Mouse (Mus musculus): ENCODE results near the gene Abcd3. TPM values are rescaled to one million over a fixed set of nuclear protein-coding genes. Genes with fewer than 3 reads are reported as not detected.
"Not testable (repeated sequence)": the region's sequence is repeated elsewhere in the genome, so short reads cannot be mapped to it uniquely, and the experiment has no call there.

Abcd3 gene
- total RNA-seq, 1 experiment from 2014 or later = 98.6 TPM

DNA sequence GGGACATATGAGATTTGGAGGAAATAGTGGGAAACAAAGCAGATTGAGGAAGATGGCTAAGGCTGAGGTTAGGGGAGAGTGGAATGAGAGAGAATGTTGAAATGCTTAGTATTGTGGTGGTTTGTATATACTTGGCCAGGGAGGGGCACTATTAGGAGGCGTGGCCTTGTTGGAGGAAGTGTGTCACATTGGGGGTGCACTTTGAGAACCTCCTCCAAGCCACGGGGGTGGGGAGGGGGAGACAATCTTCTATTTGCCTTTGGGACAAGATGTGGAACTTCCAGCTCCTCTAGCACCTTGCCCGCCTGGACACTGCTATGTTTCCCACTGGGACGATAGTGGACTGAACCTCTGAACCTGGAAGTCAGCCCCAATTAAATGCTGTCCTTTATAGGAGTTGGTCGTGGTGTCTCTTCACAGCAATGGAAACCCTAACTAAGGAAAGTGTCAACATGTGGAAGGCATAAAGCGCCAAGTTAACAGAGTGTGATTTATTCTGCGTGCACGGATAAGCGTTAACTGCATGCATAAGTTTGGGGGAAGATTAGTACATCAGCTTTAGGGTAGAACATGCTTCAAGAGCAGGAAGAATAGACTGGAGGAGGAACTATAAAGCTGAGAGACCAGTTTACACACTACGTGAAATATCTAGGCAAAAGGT, 3.8 kb upstream of the Abcd3 start:
- DNase-seq = no peak

GRCm38 (mm10) chr3:121815549-121816235, 590 bp upstream of the Abcd3 start:
- no peak for DNase-seq

DNA sequence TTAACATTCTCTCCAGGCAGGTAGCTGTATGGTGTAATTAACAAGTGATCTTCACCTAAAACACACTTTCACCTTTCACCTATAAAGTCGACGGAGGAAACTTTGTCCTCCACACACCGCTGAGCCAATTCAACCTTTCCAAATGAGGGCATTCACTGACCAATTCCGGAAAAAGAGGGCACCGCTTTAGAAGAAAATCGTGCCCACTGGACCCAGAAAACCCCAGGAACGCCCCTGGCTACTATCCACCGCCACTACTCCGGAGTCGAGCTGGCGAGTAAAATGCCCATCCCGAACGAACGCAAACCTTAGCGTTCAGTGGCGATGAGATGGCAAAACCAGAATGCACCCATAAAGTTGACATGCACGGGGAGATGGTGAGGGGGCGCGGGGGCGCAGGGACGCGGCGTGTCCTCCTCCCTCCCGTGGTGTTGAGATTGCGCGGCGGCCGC, 663 bp downstream of the Abcd3 start:
- no peak for DNase-seq

GRCm38 (mm10) chr3:121813834-121814233, 1.3 kb downstream of the Abcd3 start:
- no peak for DNase-seq

DNA sequence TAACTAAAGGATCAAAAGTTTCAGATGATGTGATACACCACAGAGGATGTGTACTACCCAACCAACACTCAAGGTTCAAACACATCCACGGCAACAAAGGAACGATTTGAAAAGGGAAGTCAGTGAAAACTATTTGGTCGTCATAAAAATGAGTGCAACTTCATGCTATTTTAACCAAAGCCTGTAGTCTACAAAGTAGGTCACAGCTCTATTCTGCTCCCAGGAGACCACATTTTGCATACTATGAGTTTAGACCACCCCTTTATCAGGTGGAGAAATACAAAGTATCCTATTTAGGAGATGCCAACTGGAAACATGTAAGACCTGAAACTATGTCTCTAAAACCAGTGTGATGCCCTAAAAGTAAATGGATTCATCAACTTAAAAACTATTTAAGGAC, 6.9 kb downstream of the Abcd3 start:
- no peak for DNase-seq

DNA sequence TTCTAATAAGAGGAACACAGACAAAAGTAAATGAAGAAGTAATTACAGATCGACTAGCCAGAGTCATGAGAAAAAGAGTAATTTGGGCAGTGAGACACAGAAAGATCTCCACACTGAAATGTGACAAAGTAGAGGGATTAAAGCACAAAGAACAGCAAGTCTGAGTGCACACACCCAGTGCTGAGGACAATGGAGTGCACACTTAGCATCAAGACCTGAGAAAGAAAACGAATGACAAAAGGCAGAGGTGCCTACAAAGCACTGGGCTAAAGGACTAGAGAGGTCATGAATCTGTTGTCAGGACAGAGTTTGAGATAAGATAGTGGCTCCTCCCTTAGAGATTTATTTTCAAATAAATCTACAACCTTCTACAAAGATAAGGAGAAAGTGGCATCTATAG, 20.9 kb downstream of the Abcd3 start:
- no peak for DNase-seq

DNA sequence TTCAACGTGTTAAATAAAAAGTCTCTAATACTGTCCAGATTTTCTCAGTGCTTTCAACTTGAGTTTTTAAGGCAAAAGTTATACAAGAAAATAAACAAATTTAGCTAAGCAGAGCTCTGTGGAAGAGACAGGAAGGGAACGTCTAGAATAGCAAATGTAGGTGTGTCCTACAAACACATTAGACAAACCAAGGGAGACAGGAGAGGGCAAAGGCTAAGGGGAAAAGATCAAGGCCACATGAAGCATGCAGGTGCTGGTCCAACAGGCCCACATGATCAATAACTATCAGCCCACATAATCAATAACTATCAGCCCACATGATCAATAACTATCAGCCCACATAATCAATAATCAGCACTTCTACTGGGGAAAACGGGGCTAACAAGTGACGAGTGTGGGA, 22.9 kb downstream of the Abcd3 start:
- DNase-seq = no peak

GRCm38 (mm10) chr3:121790442-121790841, 24.7 kb downstream of the Abcd3 start:
- no peak for DNase-seq

GRCm38 (mm10) chr3:121789790-121790189, 25.3 kb downstream of the Abcd3 start:
- no peak for DNase-seq

- DNase-seq = no peak
Observed at GRCm38 (mm10) chr3:121783020-121783419, 32.1 kb downstream of the Abcd3 start.

DNA sequence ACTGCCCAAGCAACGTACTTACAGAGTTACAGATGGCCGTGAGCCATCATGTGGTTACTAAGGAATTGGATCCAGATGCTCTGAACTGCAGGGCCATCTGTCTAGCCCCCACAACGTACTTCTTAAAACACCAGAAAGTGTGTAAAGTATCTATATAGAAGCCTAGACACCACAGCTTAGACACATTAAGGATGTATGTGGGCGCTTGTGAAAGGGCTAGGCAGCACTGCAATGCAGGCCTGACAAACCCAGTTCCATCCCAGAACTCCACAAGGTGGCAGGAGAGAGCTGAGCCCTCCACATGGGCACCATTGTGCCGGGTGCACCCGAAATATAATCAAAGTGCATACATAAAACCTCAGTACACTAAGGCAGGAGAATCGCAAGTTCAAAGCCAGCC, 37.2 kb downstream of the Abcd3 start:
- peak; percentile 48 for DNase-seq

DNA sequence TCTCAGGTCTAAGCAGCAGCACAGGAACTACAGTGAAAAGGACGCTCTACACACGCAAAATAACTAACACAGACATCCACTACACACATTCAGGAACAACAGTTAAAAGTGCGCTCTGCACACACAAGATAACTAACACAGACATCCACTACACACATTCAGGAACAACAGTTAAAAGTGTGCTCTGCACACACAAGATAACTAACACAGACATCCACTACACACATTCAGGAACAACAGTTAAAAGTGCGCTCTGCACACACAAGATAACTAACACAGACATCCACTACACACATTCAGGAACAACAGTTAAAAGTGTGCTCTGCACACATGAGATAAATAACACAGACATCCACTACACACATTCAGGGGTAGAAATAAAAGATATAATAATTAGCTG, 41.8 kb downstream of the Abcd3 start:
- DNase-seq = not testable (repeated sequence)

- DNase-seq = no peak
Observed at GRCm38 (mm10) chr3:121768770-121769169, 46.3 kb downstream of the Abcd3 start.

DNA sequence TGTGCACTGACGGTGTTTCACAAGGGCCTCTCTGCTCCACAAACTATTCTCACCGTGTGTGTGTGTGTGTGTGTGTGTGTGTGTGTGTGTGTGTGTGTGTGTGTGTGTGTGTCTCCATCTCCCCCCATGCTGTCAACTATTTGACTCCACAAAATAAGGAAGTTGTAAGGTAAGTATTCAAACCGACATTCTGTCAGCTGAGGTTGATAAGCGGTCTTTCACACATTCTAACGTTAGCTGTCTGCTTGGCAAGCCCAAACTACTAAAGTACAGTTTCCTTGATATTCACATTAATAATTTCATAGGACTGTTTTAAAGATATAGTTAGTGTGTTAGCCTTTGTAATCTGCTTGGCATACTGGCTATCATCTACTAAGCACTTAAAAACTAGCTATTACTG, 48.3 kb downstream of the Abcd3 start:
- DNase-seq = no peak

DNA sequence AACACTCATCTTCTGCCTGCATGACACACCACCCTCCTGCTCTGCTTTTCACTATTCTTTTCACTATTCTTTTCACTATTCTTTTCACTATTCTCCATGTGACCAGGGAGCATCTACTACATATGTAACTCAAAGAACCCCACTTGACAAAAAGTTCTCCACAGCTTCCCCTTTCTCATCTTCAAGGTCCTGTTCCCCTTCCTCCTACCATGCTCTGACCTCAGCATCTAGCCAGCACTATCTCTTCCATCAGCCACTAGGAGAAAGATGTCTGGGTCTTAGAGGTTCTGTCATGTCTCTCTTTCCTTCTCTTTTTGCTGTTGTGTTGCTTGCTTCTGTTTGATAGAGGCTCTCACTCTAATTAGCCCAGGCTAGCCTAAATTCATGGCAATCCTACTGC, 49.1 kb downstream of the Abcd3 start:
- no peak for DNase-seq

DNA sequence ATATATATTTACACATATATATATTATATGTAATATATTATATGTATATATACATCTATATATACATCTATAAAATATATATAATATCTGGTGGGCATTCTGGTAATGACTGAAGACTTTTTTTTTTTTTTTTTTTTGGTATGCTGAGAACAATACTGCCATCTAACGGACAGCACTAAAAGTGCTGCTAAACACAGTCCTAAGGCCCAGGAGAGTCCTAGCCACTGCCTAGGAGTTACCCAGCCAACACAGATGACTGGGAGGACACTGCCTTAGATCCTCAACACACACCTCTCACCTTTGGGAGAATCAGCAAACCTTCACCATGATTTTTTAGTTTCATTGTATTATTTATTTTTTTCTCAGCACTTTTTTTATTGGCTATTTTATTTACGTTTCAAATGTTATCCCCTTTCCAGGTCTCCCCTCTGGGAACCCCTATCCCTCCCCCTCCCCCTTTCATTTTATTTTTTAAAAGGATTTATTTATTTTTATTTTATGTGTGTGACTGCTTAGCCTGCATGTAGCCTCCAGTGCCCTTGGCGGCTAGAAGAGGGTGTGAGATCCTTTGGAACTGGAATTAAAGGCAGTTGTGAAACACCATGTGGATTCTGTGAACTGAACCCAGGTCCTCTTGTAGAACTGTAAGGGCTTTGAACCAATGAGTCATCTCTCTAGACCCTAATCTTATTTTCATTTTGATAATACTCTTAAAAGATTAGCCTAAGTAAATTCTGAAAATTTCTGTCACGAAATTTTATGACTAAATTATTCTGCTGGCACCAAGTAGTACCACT, 52.8 kb downstream of the Abcd3 start:
- no peak for DNase-seq

- DNase-seq = no peak
Observed at GRCm38 (mm10) chr3:121758373-121758772, 56.7 kb downstream of the Abcd3 start.

GRCm38 (mm10) chr3:121755152-121755551, 60.0 kb downstream of the Abcd3 start:
- no peak for DNase-seq

DNA sequence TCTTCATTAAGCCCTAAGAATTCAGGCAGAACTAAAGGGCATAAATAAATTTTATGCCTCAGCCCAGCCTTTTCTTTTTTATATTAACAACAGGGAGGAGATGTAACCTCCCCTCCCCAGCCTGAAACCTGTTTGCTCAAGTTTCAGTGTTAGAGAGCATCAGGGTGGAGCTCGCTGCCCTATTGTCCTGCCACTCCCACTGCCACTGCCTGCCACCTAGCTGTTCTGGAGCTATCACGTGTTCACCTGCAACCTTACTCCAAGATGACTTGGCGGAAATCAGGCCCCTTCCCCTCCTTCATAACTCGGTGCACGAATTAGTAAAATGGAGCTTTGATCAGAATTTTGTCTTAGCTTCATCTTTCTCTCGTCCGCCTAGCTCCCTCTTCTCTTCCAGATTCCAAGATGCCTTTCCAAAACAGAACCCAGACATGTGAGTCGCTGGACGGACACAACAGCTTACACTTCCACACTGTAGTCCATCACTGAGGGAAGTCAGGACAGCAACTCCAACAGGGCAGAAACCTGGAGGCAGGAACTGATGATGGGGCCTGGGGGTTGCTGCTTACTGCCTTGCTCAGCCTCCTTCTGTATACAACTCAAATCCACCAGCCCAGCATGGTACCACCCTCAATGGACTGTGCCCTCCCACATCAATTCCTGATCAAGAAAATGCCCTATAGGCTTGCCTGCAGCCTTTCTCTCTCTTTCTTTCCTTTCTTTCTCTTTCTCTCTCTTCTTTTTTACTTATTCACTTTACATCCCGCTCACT, 60.6 kb downstream of the Abcd3 start:
- not testable (repeated sequence) for DNase-seq

DNA sequence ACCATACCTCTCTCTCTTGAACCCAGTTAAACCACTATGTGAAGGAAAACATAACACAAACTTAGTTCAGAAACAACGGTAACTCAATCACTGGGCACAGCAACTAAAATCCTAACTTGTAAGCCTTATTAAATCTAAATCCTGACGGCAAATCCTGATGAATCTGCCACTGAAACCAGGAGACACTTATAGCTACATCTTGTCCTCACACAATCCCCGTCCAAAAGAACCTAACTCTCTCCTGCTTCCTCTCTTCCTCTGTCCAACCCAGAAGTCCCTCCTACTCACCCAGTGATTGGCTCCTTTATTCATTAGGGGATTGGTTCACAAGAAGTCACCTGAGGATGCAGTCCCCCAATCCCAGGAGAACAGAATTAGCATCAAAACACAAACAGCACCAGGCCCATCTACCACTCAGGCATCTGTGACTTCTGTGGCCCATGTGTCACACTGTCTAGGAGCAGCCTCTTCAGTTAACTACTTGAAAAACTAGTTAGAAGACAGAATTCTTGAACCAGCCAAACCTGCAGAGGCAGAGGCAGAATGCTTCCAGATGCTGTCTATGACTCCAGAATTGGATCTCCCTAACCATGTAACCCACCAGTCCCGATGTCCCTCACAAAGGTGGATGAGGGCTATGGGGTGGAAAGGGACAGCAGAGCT, 73.8 kb downstream of the Abcd3 start:
- DNase-seq = not testable (repeated sequence)

DNA sequence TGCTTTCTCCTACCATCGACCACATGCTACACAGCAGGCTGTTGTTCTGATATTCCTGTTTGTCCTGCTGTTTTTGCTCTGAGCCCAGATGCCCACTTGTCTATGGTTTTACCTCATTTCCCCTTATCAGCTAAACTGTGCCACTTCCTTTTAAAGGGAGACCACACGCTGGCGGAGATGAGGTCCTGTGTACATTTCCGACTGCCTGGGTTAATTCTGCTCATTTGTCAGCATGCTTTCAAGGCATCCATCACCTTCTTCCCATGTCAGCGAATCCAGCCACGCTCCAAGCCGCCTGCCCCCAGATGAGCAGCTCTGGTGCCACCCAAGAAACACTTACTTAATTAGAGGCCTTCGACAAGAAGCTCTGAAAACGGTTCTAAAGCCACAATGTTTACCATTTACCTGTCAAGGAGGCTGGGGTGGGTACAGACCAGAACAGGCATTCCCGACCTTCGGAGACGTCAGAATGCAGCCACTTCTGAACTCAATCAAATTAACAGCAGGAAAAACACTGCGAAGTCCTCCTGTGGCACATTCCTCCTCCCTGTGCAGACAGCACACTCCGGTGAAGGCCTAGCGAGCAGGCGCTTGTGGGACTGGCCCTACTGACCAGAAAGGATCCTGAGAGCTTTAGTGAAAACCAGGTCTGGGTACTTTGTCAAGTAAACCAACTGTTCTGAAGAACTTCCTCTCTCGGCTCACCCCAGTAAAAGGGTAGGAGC, 75.5 kb downstream of the Abcd3 start:
- no peak for DNase-seq
